Mouse (Mus musculus): ENCODE data around the gene Ppargc1a. TPM values are rescaled to one million over a fixed set of nuclear protein-coding genes. Genes with fewer than 3 reads are reported as not detected.
A peak's percentile ranks its signal among the peaks of the same experiment; 100 is the strongest.

Ppargc1a gene
- total RNA-seq, 2 experiments from 2014 or later = 15.4 to 22.0 TPM

DNA sequence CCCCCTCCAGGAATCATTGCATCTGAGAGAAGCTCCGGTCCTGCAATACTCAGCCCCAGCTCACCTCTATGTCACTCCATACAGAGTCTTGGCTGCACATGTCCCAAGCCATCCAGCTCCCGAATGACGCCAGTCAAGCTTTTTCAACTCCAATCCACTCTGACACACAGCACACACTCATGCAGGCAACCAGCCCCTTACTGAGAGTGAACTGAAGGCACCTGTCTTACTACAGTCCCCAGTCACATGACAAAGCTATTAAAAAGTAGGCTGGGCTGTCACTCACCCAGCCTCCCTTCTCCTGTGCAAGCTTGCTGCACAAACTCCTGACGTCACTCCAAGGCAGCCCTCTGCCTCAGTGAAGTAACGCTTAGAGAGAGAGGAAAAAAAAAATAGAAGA, 13.9 kb downstream of the Ppargc1a start:
- DNase-seq (ENCODE audit: low spot score in 2 of 2) = peak in 1 of 2 experiments; percentile 18

DNA sequence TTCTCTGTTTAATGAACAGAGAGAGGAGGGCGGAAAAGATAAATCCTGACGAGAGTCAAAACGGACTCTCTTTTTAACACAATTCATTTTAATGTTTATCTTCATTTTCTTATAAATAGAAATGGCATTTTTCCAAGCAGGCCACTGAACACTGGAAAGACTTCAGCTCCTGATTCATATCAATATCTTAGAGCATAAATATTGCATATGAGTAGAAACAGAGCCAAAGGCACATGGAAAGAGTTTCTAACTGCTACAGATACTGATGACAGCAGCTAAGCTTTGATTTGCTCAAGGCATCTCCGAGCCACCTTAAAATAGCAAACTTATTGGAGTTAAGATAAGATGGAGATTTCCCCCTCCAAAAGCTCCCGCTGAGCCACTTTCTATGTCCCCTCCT, 14.3 kb downstream of the Ppargc1a start:
- no peak for DNase-seq (ENCODE audit: low spot score in 2 of 2)

DNA sequence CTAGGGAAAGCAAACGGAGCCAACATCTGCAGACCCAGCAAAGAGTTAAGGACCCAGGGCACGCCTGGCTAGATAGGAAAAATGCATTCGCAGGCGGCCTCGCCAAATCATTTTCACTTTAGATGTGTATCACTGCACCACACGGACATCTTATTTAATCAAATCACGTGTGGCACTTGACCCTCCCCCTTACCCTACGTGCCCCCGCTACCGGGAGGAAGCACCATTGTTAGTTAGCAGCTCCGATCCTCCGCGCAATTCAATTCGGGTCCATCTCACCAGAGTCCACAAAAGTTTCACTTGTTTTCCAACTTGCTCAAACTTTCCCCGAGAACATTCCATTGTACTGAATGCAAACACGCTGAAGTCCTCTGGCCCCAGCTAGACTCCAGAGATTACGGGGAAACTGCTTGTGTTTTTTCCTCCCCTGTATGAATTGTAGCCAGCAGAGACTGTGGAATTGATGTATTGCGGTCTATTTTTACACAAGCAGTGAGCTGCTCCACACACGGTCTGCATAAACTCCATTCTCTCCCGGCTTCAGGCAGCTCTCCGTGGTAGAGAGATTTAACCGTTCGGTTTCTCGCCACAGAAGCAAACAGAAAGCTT, 14.9 kb downstream of the Ppargc1a start:
- DNase-seq (ENCODE audit: low spot score in 2 of 2) = peak; percentile 47 to 61

DNA sequence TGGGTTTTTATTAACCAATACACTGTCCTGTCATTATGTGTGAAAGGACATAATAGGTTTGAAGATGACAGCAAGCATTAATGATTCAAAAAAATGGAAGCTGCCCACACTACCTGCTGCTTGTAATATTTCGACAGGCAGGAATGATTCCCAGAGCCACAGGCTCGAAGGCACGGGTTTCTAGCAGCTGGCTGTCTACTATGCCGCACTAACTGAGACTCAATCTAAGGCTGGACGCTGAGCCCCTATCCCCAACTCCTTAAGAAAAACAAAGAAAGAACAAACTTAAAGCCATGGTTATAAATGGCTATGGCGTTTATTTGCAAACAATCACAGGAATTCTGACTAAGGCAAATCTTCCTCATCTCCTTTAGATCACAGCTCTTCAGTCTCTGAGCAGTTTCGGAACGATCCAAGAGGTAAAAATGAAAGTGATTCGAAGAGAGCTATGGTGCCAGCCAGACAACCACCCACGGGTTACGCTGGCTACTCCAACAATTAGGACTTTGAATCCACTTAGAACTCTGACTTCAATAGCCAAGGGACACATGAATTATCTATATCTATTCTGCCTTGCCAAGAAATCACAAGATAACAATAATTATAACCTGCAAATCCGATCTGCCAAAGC, 15.6 kb downstream of the Ppargc1a start:
- no peak for DNase-seq (ENCODE audit: low spot score in 2 of 2)

DNA sequence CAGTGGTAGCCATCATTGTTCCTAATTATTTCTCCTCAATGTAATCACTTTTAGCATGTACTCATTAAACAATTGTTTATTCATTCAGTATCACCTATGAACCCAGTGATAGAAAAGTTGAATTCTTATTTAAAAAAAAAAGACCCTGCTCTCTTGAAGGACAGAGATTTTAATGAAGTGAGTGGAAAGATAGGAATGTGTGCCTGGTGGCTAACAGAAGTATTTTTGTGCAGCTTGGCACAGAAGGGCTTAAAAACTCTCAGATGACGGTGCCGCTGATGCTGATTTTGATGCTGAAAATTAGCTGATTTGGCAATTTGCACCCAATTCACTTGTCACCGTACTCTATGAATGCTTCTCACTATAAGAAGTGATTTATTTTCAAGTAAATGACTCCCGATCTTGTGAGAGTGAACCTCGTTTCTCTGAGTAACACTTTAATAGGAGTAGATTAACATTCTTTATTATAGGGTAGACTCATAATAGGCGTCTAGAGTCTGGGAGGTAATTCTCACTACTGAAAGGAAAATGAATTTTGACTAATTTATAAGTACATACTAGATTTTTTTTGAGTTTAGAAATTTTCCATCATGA, 20.0 kb downstream of the Ppargc1a start:
- DNase-seq (ENCODE audit: low spot score in 2 of 2) = no peak

DNA sequence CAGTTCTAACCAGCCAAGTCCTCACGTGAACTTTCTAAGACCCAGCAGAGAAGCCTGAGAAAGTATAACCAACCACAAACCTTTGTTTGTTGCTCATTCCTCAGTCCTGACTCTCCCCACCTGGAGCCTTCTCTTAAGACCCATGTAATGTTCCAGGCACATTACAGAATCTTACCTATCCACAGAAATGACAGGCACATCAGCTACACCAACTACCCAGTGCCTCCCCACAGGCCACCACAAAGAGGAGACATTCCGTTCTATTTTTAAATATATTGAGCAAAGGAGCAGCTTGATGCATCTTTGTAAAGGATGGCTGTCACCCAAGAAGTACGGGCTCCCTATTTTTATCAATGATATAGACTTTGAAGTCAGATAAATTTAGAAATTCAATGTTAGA, 20.7 kb downstream of the Ppargc1a start:
- no peak for DNase-seq (ENCODE audit: low spot score in 2 of 2)

DNA sequence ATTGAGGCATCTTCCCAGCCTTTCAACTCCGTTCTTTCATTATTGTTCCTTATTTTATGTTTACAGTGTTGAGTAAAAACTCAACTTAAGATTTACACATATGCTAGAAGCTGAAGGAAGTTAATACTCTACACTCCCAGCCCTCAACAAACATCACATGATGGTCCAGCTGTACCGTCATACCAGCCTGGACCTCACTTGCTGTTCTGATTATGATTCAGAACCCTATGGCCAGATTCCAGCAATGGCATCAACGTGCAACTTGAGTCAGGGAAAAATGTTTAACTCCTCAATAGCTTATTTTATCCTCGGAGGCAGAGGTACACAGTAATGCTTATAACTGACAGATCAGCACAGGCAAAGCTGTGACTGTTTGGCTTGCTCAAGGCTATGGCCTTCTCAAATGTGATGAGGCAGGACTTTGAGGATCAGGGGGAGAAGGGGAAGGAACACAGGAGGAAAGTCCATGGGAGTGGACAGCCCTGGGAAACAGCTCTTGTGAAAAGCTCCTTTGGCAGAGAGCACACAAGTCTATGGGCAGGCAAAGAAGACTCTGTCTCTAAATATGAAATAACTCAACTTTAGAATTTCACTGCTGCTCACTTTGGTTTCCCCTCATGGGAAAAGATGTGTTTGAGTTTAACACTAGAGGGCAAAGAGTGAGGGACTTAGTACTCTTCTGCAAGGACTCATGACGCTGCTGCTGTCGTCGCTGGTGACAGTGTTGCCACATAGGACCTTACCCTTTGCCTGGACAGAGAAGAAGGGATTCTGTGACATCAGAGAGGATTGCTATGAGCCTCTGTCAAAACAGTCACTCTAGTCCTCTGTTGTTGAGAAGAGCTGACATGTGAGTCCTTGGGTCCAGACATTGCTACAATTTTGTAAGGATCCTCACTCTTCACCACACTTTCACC, 22.1 kb downstream of the Ppargc1a start:
- DNase-seq (ENCODE audit: low spot score in 2 of 2) = no peak

DNA sequence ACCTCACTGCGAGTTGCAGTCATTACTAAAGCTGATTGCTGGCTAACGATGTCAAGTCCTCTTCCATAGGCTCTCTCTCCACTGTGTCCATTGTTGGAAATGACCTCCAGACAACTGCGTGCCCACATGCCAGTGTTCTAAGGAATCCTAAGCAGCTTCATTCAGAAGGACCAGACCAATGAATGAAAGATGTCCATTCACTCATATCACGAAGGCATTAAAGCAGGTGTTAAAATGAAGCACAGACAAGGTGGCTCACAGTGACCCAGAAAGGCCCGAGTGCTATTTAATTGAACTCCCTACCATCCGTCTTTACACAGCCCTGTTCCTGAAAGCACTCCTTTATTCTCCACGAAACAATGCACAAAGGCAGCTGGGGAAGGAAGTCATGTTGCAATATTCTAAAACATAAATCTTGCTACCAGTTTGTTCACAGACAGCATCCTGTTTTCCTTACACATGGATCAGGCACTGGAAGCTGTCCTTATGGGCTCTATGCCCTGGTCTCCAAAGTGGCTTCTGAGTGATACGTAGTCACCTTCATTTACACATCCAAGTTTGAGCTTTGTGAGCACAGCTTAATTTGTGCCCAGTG, 23.3 kb downstream of the Ppargc1a start:
- no peak for DNase-seq (ENCODE audit: low spot score in 2 of 2)

DNA sequence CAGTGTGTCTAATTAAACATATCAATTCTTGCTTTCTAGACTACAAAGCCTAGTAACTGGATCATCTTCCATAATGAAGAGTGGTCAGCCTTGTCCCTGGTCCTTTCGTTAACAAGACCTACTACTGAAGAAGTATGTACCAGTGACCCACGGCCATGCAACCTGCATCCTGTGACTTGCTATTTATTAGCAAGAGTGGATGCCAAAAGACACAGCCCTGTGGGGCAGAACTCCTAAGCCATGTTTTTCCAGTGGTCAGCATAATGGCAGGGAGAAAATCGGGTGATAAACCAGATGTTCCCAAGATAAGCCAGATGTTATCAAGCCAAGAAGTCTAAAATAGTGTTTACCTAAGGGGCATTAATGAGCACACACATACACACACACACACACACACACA, 26.0 kb downstream of the Ppargc1a start:
- no peak for DNase-seq (ENCODE audit: low spot score in 2 of 2)

DNA sequence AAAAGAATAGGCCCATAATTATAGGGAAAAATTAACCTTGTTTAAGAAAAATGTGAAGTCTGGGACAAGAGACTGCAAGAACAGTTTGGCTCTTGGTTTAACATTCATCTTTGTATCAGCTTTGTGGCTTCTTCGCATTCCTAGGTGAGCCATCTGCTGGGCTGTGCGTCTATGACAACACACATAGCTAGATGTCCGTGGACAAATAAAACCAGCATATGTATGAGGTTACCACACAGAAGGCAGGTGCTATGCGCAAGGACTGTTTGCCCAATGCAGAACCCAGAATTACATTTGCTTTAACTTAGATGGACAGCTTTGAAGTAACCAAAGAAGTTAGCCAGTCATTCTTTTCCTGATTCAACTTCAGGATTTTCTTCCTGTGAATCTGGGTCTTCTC, 26.7 kb downstream of the Ppargc1a start:
- DNase-seq (ENCODE audit: low spot score in 2 of 2) = no peak

DNA sequence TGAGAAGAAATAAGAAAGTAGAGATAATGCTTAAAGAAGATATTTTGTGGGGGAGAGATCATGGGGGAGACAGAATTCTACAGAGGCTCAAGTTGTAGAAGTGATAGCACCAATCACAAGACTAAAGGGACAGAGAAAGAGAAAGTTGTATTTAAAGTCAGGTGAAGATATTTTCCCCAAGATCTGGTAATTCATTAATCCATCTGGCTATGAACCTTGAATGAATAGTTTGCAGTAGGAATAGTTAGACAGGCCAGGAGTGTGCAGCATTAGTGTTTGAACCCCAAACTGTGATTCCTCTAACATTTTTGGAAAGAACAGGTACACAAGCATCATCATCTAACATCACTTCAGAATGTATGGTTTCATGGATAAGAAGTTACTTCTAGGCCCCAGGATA, 28.0 kb downstream of the Ppargc1a start:
- no peak for DNase-seq (ENCODE audit: low spot score in 2 of 2)

DNA sequence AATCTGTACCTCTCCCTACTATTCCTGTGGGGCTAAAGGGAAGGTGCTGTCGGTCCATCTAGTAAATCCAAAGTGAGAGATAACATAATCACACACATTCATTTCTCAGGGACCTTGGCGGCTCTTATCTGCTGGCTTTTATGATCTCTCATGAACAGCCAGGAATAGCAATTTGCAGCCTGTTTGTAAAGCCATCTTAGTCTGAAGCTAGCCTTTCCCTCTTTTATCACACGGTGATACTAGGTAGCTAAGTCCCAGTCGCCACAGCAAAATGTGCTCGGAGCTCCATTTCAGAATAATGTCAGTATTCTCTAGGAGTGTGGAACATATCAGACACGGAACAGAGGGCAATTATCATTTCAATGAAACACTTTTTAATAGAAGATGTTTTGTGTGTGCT, 29.2 kb downstream of the Ppargc1a start:
- DNase-seq (ENCODE audit: low spot score in 2 of 2) = no peak

DNA sequence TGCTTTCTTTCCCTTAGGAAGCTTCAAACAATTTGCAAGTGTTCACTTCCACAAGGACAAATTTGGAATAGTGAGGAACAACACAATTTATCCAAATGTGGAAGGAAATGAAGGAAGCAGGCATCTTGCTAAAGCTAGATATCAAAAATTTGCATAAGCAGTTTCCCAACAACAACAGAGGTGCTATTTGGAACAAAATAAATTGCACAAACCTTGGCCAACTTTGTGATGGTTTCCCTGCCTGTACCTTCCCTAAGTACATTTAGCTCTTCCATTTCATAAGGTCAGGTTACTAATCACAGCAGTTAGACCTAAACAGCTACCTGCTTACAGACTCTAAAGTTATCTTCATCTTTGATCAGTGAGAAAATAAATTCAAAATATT, 29.9 kb downstream of the Ppargc1a start:
- DNase-seq (ENCODE audit: low spot score in 2 of 2) = no peak

DNA sequence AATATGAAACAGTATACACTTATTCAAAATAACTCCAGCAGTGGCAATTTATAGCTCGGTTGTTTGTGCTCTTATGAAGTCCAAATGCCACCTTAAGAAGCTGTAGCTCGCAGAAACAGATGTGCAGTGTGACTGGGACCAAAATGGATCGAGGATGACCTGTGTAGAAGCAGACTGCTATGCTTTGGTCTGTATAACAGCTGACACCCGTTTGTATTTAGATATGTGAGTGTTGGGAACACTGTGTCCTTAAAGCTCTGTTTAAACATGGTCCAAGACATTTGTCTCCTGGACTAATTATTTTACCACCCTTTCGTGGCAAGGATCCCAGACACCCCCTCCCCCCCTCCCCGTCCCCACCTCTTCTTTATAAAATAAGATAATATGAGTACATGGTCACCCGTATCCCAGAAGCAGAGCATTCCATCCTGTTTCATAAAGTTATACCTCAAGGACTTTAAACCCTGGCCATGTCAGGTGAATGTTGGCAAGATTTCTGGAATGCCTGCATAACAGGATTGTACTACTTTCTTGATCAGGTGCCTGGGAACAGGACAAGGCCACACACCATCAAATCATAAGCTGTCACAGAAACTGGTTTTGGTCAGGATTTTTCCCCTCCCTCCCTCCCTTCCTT, 30.4 kb downstream of the Ppargc1a start:
- DNase-seq (ENCODE audit: low spot score in 2 of 2) = no peak

DNA sequence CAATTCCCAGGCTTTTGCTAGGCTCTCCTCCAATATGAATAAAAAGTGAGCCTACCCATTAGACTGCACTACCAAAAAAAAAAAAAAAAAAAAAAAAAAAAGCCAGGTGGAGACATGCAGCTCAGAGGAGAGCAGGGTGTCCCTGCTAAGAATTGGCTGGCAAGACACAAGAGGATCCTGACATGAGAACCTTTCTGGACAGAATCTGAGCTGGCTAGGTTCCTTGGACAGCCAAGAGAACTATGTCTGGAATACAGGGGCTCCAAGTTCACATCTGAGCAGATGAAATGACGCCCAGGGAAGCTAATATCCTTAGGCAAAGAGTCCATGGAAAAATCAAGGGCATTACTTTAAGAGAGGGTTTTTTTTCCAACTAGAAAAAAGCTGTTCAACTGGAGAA, 33.1 kb downstream of the Ppargc1a start:
- DNase-seq (ENCODE audit: low spot score in 2 of 2) = no peak

DNA sequence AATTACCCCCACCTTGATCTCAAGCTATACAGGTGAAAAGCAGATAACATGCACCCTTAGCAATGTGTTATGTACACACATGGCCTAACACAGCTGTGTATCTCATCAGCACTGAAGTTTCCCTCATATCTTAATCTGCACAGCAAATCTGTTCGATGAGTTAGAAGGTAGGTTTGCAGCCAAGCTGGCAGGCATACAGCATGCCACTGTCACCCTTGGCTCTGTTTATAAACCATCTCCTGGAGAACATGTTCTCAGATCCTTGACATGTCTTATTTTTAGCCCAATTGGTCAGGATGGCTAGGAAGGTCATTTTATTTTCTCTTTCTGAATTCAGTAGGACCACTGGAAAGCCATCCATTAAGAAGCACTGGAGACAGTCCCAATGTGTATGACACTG, 36.2 kb downstream of the Ppargc1a start:
- no peak for DNase-seq (ENCODE audit: low spot score in 2 of 2)

DNA sequence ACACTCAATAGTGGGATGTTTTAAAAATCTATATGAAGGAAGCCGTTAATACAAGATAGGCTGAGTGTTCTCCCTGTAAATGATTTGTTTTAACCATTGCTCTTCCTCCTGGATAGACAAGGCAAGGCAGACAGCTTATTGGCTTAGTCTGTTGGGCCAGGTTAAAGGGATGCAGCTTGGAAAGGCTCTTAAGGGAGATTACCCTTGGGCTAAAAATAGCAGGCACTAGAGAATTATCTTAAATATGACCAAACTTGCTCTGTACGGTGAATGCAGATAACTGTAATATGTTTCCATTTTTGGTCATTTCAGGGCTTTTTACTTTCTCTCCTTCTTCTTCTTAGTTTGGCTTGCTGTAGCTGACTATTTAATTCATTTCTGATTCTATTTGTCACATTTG, 38.1 kb downstream of the Ppargc1a start:
- no peak for DNase-seq (ENCODE audit: low spot score in 2 of 2)

DNA sequence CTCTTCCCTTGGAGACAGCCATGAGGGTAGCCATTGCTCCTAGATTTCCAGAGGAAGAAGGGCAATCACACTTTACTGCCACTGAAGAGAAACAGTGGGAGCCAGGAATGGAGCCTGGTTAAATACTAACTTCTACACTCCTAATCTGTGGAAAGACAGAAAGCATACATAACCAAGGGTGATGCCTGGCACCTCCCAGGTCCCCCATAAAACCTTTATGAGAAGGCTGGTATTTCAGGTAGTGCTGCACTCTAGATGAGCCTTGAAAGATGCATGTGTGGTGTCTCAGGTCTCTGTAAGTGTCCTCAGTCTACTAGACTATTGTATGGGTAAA, 39.4 kb downstream of the Ppargc1a start:
- DNase-seq (ENCODE audit: low spot score in 2 of 2) = no peak

DNA sequence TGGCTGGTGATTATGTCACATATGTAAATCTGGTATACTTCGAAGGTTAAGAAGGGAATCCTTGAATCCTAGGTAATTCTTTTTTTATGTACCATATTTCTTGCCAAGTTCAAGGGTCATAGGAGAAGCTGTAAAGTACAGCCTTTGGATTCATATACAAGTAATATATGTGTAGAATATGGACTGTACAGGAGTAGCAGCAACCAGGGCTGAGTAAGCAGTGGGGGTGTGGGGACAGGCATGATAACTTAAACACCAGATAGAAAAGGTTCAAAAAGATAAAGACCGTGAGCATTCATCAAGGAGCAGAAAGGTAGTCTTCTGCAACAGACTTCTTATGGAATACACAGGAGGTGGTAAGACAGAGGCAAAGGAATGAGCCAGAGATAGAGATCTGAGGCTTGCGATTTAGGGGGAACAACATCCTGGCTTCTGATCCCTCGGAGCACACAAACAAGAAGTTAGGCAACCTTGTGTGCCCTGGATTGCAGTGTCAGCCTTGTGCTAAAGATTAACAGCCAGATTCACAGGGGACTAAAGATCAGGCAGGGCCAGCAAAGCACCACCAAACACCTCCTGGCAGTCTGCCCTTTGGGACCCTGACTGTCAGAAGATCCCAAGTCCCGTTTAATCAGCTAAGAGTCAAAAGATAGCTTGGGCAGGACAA, 39.9 kb downstream of the Ppargc1a start:
- no peak for DNase-seq (ENCODE audit: low spot score in 2 of 2)

DNA sequence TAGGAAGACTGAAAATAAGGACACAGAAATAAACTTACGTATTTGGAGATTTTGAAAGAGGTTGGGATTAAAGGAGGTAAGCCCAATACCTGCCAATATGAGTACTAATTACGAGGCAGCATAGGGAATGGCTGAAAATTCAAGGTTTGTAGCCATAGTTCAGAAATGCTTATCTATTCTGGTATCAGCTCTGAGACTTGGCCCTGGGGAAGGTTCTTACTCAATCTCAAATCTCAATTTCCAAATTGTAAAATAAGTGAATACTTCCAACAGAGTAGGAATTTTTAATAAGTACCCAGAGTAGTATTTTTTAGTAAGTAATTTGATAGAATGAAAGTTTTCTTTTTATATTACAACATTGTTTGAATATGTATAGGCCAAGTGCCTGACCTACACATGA, 41.7 kb downstream of the Ppargc1a start:
- DNase-seq (ENCODE audit: low spot score in 2 of 2) = no peak

DNA sequence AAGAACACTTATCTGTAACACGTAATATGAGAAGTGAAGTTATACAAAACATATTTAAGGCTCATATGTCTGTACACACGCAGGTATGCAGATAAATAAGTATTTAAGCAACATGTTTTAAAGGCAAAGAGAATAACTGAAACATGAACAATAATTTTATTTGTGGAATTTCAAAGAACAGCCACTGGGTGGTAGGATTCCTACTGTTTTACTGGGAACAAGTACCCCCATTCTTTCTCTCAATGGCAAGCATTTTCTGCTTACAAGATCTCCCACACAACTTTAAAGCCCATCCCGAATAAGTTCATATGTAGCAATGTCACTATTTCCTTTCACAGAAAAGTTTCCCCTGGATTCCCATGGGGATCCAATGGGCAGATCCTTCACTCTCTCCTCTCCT, 46.7 kb downstream of the Ppargc1a start:
- no peak for DNase-seq (ENCODE audit: low spot score in 2 of 2)
